Mouse (Mus musculus): ENCODE results near the gene Apoc4.

The Apoc4 gene

DNA sequence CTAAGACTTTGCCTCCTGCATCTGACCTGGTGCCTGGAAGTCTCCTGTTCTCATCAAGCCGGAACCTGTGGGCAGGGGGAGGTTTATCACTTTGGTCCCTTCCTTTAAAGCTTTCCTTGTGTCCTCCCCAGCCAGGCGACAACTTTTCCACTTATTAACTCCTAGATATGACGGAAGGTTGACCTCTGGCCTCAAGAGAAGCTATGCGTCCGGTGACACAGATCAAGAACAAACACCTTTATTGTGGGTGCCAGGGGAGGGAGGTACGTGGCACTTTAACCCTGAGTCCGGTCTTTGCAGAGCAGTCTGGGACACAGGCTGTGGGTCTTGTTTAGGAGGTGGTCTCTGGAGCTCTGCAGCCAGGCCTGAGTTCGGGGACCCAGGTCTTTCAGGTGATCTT, 3.4 kb downstream of the Apoc4 start, which contains the start of gene Apoc2:
Apoc2 (minus strand) TSS at position 70 of the 400 bp plus-strand sequence.
- DNase-seq (ENCODE audit: low spot score in 2 of 2) = no peak

GRCm38 (mm10) chr7:19676662-19677061, 4.6 kb downstream of the Apoc4 start:
- no peak for DNase-seq (ENCODE audit: low spot score in 2 of 2)

DNA sequence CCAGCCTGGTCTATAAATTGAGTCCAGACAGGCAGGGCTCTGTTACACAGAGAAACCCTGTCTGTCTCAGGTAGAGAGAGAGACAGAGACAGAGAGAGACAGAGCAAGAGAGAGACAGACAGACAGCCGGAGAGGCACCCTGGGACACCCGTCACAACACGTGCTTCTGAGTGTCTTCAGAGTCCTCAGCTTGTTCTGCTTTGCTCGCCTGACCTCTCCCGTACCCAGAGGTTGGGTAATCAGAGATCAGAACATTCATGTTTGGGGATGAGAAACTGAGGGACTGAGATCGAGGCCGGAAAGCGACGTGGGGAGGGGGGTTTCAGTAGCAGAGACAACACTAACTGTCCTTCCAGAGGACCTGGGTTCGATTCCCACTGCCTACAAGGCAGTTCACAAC, 5.5 kb downstream of the Apoc4 start:
- no peak for DNase-seq (ENCODE audit: low spot score in 2 of 2)

DNA sequence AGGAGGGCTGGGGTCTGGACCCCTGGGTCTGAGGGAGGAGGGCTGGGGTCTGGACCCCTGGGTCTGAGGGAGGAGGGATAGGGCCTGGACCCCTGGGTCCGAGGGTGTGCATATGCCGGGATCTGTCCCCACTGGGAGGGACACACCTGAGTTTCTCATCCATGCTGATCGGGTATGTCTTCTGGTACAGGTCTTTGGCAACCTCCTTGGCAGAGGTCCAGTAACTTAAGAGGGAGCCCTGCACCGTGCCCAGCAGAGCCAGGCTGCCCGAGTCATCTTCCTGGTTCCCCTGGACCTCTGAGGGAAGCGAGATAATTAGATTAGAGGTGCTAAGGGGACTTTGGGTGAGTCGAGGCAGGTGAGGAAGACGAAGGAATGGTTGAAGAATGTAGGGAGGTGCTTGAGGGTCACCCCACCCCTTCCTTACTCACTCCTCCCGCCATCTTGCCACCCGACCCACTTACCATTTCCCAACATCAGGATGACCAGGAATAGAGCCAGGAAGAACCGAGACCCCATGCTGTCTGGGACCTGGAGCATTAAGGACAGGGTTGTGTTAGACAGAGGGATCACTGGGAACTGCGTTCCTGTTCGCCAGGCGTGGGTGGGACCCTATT, 8.1 kb downstream of the Apoc4 start:
- DNase-seq (ENCODE audit: low spot score in 2 of 2) = no peak

DNA sequence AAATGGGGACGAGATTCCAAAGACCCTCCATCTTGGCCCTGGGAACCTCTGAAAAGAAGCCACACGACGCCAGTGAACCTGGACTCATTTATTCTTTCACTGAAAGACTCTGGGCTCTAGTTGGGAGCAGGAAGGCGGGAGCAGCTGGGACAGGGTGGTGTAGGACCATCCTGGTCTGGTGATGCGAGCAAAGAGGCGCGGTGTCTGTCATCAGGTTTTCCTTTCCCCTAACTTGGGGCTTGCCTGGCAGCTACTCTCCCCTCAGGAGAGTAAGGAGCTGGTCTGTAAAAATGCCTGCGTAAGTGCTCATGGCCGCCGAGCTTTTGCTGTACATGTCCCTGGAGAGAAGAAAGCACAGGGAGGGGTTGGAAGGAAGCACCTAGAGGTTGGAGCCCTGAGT, 9.8 kb downstream of the Apoc4 start:
- no peak for DNase-seq (ENCODE audit: low spot score in 2 of 2)

- peak; percentile 88 to 92 for DNase-seq (ENCODE audit: low spot score in 2 of 2)
Measured at GRCm38 (mm10) chr7:19668947-19669721, 12.1 kb downstream of the Apoc4 start.

DNA sequence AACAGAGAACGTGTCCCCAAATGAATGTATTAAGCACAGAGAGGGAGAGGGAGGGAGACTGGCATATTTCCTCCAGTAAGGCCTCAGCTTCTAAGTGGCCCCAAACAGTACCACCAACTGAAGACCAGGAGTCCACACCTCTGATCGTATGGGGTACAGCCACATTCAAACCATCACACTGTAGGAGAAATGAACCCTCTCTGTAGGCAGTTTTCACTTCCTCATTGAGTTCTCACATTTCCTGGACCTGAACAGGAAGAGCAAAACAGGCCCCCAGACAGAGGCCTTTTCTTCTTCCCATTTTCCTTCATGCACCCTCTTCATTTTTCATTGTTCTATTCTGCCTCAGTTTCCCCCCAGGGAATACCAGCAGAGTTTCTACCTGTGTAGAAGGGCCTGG, 13.8 kb downstream of the Apoc4 start:
- no peak for DNase-seq (ENCODE audit: low spot score in 2 of 2)

DNA sequence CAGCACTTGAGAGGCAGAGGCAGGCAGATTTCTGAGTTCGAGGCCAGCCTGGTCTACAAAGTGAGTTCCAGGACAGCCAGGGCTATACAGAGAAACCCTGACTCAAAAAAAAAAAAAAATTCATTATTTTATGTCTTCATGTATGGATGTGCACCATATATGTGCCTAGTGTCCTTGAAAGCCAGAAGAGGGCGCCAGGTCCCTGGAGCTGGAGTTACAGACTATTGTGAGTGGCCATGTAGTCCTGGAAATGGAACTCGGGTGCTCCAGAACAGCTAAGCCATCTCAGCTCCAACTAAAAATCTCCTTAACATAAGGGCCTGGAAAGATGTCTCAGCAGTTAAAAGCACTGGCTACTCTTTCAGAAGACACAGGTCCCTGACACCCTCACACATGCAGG, 14.5 kb downstream of the Apoc4 start:
- DNase-seq (ENCODE audit: low spot score in 2 of 2) = no peak

DNA sequence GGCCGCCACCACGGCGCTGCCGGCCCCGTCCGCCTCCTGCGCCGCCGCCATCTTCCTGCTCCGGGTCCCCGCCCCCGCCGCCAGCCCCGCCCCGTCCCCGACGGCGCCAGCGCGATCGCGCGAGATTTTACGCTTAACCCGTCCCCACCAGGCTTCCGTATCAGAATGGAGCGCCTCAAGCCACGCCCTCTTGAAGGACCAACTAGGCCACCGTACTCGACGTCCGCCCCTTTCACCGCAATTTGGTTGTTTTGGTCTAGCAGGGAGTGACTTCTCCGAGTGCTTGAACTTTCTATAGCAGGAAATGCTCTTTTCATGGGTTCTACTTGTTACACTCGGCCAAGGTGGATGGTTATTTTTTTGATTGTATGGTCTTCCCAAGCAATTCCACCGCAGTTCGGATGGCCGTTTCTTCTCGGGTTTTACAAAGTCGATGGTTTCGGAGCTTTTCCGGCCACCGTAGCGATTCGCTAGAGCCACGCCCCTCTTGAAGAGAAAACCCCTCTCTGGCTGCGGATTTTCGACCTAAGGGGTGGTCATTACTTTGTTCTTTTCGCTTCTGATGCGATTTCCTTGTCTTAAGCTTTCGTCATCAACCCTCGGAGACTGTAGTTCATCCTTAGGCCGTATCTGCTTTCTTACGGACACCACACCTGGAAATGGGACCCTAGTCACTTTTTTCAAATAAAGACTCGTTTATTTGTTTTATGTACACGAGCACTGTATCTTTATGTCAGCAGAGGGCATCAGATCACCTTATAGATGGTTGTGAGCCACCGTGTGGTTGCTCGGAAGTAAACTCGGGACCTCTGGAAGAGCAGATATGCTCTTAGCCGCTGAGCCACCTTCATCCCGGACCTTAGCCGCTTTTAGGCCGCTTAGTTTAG, 16.1 kb downstream of the Apoc4 start, which contains the start of gene Clptm1:
Clptm1 (minus strand) TSS at position 79 of the 887 bp plus-strand sequence.
- DNase-seq (ENCODE audit: low spot score in 2 of 2) = peak; percentile 96 to 97

DNA sequence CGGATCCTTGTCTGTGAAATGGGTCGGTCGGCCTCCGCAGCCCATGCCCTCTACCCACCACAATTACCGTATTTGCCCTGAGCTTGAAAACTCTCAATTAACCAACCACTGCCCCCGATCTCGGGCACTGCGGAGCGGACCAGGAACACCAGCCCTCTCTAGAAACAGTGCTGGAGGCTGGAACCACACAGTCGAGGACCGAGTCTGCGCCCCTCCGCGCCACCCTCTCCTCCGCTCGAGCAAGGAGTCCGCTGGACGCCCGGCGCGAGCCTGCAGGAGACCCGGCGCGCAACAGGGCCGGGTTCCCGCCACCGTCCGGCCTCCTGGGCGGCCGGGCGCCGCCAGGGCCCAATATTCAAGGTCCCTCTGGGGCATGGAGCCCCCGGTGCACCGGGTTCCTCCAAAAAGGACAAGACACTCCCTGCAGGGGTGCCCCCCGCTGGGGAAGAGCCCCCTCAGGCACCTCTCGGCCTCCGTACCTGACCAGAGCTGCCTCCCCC, 16.8 kb downstream of the Apoc4 start:
- DNase-seq (ENCODE audit: low spot score in 2 of 2) = no peak

DNA sequence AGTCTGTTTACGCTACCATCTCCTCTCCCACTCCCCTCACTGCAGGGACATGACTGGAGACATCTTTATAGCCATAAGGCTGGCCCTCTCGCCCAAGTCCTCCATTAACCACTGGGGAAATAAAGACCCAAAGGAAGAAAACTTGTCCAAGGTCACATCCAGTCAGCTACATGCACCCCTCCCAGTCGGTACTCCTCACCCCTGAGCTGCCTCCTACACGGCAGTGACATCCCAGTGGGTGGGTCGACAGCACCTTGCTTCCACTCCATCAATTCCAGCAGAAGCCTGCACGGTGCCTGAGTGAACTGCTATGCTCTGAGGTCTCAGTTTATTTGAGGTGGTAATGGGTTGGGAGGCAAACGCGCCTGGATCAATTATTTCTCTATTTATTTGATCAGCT, 17.3 kb downstream of the Apoc4 start:
- no peak for DNase-seq (ENCODE audit: low spot score in 2 of 2)

GRCm38 (mm10) chr7:19652614-19653013, 28.7 kb downstream of the Apoc4 start:
- DNase-seq (ENCODE audit: low spot score in 2 of 2) = no peak

DNA sequence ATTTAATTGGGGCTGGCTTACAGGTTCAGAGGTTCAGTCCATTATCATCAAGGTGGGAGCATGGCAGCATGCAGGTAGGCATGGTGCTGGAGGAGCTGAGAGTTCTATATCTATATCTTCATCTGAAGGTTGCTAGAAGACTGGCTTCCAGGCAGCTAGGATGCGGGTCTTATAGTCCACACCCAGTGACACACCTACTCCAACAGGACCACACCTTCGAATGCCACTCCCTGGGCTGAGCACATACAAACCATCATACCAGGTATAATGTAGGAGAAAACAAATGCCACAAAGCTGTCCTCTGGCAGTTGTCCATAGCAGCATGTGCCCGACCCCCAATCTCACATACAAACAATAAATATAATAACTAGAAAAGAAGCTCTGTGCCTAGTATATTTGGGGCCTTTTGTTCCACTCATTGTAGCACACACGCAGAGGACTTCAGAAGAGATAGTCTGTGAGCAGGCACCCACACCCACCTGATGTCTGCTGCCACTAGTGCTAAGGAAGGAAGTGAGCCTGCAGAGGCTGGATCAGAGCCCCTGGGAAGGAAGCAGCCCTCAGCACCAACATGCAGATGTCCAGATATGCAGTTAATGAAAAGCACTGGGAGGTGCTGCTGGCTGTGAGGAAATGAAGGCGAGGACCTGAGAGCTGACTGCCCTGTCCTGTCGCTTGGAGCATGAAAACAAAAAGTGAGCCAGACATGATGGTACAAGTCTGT, 30.1 kb downstream of the Apoc4 start:
- no peak for DNase-seq (ENCODE audit: low spot score in 2 of 2)

GRCm38 (mm10) chr7:19641223-19641622, 40.1 kb downstream of the Apoc4 start:
- no peak for DNase-seq (ENCODE audit: low spot score in 2 of 2)

DNA sequence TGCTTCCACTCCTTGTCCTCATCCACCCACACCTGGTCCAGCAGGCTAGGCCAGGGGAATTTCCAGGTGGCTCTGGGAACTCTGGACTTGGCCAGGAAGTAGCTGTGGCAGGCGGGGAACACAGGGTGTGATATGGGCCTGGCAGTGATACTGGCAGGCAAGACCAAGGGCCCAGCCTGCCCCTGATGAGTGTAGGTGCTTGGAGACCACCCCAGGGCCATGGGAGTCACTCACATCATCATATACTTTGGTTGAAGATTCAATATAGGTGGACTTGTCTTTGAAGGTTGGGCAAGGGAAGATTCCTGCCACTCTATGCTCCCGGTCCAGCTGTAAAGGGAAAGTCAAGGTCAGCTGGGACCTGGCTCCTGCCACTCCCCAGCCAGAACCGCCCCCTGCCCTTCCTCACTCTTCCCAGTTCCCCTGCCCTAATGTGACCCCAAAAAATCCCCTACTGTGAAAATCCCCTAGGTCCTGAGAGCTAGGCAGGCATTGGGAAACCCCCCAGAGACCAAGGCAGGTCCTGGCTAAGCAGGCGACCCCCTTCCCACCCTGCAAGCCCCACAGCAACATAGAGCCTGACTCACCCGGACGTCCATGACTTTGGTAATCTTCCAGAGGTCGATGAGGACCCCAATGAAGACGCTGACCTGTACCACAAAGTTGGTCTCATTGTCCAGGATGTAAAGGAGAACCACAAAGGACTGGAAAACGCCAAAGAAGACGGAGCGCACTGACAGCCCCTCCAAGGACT, 46.0 kb downstream of the Apoc4 start:
- no peak for DNase-seq (ENCODE audit: low spot score in 2 of 2)

- no peak for DNase-seq (ENCODE audit: low spot score in 2 of 2)
Measured at GRCm38 (mm10) chr7:19634591-19634990, 46.7 kb downstream of the Apoc4 start.

- DNase-seq (ENCODE audit: low spot score in 2 of 2) = no peak
Measured at GRCm38 (mm10) chr7:19633855-19634254, 47.4 kb downstream of the Apoc4 start.

- DNase-seq (ENCODE audit: low spot score in 2 of 2) = no peak
Measured at GRCm38 (mm10) chr7:19633197-19633596, 48.1 kb downstream of the Apoc4 start.

DNA sequence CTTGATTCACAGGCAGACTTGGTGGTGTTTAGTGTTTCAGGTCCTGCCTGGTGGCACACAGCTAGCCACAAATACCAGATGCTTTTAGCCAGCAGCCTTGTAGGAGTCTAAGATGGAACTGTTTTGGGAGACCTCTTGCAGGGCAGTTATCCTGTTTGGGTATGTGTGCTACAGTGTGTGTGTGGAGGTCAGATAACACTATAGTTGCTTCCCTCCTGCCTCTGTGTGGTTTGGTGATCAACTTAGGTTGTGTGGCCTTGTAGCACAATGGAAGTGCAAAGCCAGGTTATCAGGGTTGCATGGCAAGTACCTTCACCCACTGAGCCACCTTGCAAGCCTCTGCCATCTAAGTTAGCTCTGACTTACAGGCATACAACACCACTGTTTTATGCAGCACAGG, 48.6 kb downstream of the Apoc4 start:
- no peak for DNase-seq (ENCODE audit: low spot score in 2 of 2)

- no peak for DNase-seq (ENCODE audit: low spot score in 2 of 2)
Measured at GRCm38 (mm10) chr7:19632275-19632674, 49.0 kb downstream of the Apoc4 start.

DNA sequence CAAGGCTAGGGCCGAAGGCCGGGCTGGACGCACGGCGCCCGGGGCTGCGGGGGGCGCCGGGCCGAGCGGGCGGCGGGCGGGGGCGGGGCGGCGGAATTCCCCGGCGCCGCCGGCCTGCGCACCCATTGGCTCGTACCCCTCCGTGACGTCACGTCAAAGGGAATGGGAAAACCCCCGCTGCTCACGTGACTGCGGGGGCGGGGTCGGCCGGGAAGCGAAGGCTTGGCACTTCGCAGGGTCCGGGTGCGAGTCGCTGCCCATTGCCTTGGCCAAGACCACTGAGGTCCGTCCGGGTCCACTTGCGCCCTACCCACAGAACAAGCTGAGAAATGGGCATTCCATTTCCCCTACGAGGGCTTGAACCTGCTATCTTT, 51.9 kb downstream of the Apoc4 start, which contains the start of gene Relb:
Relb (minus strand) TSS at position 78 of the 374 bp plus-strand sequence.
- peak; percentile 74 to 85 for DNase-seq (ENCODE audit: low spot score in 2 of 2)

Data from frontal cortex, postnatal 25 days (tissue).